Mouse (Mus musculus) v-Abl transformed pro-B cells (cell line): ENCODE measurements around the gene Cby1.
"Not testable (repeated sequence)": the region's sequence is repeated elsewhere in the genome, so short reads cannot be mapped to it uniquely, and the experiment has no call there.

Experiments
- in situ Hi-C, 2 experiments: fragments of 400-800 bp; cut with MboI; formaldehyde crosslinking; loops; one replicate each; pipeline ENCODE4 v1.15.1; 2025; ENCODE audit not compliant: unreplicated experiment in 2 of 2

Cby1 gene

DNA sequence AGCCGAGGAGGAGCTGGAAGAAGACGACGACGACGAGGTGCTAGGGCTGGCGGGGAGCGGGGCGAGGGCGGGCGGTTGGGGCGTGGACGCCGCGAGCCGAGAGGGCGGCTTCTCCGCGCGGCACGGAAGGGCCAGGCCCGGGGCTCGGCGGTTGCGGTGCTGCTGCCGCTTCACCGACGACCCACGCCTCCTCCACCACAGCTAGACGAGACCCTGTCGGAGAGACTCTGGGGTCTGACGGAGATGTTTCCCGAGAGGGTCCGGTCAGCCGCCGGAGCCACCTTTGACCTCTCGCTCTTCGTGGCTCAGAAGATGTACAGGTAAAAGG lies 11.9 kb downstream of the Cby1 start:
- in situ Hi-C loops: no loop called here

DNA sequence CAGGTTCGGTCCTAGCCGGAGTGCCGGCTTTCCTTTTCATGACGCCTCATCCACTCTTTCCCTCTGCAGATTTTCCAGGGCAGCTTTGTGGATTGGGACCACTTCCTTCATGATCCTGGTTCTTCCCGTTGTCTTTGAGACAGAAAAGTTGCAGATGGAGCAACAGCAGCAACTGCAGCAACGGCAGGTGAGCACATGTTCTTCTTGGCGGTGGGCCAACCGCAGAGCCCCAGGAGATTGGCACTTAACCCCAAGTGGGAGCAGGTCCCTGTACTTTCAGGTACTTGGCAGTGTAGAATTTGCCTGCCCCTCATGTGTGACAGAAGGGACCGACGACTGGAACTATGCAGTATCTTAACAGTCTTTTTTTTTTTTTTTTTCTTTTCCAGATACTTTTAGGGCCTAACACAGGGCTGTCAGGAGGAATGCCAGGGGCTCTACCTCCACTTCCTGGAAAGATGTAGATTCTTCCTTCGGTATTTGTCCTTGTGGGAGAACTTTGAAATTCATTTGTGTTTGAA lies 12.9 kb downstream of the Cby1 start:
- in situ Hi-C loops: not testable (repeated sequence)

DNA sequence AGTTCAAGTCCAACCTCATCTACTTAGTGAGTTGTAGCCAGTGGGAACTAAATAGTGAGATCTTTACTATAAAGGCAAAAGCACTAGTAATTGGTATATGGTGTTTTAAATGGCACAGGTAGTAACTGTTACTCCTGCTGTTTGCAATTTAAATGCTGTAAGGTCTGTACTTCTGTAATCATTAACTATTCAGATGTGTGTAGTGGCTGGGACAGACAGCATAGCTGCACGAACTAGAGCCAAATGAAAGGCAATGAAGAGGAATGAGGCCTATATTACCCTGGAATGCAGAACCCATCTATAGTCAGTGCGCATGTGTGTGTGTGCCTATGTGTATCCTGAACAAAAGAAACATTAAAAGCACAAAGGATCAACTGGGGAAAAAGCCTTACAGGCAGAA lies 18.9 kb downstream of the Cby1 start:
- in situ Hi-C loops: loop anchor here (25.0 kb wide), 1 partner anchor 791 kb away; the partner anchor contains the start of genes Gga1 (in 2 of the 2), Gm49510 (in 2 of the 2) and Sh3bp1 (in 2 of the 2)

DNA sequence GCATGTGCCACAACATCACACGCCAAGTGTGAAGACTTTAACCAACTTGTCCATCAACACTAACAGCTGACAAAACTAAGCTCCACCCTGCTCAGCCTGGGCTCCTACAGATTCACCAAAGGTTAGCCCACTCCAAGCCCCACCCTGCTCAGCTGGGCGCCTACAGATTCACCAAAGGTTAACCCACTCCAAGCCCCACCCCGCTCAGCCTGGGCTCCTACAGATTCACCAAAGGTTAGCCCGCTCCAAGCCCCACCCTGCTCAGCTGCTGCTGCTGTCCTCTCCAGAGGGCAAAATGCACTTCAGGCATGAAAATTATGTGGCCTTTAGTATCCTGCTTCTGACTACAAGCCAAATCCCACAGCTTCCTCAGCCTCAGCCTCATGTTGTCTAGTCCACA lies 23.0 kb downstream of the Cby1 start:
- in situ Hi-C loops: loop anchor here (25.0 kb wide), 1 partner anchor 795 kb away; the partner anchor contains the start of genes Gga1 (in 2 of the 2), Gm49510 (in 2 of the 2) and Sh3bp1 (in 2 of the 2)

DNA sequence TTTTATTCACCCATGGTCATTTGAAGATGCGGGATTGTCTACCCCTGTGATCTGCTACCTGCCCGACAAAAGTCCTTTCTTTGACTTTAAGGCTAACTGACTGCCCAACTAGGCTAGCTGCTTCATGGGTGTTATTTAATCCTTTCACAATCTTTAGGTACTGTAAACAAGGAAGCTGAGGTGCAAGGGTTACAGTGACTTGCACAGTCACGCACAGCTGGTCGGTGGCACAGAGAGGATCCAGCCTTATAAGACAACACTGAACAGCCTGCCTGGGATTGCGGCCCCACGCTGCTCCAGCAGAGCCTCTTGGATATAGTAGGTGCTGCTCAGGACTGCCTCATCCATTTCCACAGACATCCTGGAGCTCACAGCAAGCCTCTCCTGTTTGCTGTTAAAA lies 24.1 kb downstream of the Cby1 start:
- in situ Hi-C loops: loop anchor here (25.0 kb wide), 1 partner anchor 796 kb away; the partner anchor contains the start of genes Gga1 (in 2 of the 2), Gm49510 (in 2 of the 2) and Sh3bp1 (in 2 of the 2)

DNA sequence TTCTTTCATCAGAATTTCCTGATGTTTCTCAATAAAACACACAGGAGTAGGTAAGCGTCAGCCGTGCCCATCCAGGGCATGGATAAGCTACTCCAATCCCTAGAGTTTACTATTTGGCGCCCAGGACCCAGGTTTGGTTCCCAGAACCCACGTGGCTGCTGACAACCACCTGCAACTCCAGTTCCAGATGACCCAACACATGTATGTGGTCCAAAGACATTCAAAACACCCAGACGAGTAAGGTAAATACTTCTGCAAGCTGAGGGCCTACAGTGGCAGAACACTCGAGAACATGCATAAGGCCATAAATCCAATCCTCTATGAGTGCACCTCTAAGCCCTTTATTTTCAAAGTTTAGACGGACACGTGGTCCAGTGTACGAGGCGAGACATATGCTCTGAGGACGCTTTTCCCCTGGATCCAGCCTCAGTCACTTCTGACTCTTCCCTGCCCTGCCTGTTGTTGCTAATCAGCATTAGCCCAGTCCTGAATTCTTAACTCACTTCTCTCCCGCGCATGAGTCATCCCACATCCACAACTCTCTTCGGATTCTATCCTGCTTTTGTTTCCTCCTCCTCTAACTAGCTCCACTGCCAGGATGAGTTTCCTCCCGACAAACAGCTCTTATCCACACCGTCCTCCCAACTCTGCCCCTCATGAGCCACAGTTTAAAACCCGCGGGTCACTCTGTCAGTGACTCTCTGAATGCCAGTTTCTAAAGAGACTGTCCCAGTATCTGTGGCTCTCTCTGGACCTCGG lies 24.9 kb downstream of the Cby1 start:
- in situ Hi-C loops: loop anchor here (25.0 kb wide), 1 partner anchor 797 kb away; the partner anchor contains the start of genes Gga1 (in 2 of the 2), Gm49510 (in 2 of the 2) and Sh3bp1 (in 2 of the 2)

DNA sequence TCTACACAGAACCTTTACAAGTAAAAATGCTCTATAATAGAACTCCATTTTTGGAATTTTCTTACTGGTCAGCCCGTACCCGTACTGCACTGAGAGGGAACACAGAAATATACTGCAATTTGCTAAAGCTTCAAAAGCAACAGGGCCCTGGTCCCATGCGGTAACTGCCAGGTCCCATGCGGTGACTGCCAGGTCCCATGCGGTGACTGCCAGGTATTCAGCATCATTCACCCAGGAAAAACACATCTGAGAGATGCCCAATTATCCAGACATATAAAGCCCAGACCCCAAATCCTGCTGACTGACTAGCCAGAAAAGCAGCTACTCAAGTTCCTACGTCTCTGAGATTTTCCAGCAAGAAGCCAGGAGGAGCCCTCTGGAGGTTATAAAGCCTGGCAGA lies 25.6 kb downstream of the Cby1 start:
- in situ Hi-C loops: loop anchor here (25.0 kb wide), 1 partner anchor 797 kb away; the partner anchor contains the start of genes Gga1 (in 2 of the 2), Gm49510 (in 2 of the 2) and Sh3bp1 (in 2 of the 2)

DNA sequence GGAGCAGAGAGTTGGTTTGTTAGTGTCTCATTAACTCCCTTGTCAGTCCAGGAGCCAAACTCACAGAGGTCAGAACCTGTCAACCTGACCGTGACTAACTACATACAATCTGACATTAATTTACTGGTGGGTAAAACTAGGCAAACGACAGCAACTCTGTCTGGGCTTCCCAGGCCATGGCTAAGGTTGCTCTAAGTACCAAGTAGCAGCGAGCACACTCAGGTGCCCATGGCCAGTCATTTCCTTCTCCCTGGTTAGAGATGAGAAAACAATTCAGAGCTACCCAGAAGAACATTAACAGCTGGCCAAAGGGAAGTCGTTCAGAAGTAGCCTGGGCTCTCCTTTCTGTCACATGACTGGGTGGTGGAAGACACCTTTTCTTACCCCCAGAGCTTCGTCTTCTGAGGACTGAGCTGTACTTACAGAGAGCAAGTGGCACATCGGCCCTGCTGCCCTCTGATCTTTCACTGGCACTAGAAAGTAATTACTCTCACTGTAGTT lies 26.2 kb downstream of the Cby1 start:
- in situ Hi-C loops: loop anchor here (25.0 kb wide), 1 partner anchor 798 kb away; the partner anchor contains the start of genes Gga1 (in 2 of the 2), Gm49510 (in 2 of the 2) and Sh3bp1 (in 2 of the 2)

DNA sequence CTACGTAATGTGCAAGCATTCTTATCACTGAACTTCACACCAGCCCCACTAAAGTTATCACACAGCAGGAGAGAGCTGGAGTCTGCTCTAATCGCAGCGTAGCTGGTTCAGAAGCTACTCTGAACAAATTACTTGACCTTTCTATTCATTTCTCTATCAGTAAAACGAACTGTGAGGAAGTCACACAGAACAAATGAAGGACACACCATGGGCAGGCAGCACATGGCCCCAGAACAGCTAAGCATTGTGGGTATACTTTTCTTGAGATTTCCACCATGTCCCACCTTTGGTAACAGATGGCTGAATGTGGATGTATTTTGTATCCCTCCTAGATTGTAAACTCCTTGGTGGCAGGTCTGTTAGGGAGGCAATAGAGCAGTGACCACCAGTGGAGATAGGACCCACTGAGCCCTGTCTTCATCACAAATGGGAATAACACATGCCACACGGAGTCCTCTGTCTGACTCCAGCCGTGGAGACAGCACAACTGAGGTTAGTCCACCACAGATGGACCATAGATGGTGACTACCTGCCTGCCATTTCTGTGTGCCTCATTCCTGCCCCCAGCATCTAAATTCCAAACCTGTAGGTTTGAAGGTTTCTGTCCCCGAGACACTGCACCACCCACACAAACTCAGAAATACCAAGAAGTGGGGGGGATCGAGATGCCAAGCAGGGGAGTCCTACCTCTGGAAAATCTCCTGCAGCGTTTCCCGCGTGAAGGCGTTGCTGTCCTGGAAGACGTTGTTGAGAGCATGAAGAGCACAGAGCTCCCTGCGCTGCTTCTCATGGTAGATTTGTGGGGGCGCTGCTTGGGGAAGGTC lies 27.3 kb downstream of the Cby1 start:
- in situ Hi-C loops: loop anchor here (25.0 kb wide), 1 partner anchor 799 kb away; the partner anchor contains the start of genes Gga1 (in 2 of the 2), Gm49510 (in 2 of the 2) and Sh3bp1 (in 2 of the 2)

DNA sequence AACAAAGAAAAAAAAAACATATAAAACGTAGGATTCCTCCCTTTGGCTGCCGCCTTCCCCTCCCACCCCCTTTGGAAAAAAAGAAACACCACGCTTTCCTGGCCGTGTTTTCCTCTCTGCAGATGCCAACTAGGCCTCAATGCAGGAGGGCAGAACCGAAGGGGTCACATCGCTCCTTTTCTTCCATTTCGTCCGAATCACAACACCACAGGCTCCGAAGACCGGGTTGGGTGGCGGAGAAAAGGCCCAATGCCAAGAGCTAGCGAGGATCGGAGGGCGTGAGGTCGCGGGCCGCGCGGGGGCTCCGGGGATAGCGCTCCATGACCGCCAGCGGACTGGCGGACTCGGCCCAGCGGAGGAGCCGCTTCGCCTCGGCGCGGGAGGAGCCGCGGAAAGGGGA lies 28.2 kb downstream of the Cby1 start:
- in situ Hi-C loops: loop anchor here (25.0 kb wide), 1 partner anchor 800 kb away; the partner anchor contains the start of genes Gga1 (in 2 of the 2), Gm49510 (in 2 of the 2) and Sh3bp1 (in 2 of the 2)

DNA sequence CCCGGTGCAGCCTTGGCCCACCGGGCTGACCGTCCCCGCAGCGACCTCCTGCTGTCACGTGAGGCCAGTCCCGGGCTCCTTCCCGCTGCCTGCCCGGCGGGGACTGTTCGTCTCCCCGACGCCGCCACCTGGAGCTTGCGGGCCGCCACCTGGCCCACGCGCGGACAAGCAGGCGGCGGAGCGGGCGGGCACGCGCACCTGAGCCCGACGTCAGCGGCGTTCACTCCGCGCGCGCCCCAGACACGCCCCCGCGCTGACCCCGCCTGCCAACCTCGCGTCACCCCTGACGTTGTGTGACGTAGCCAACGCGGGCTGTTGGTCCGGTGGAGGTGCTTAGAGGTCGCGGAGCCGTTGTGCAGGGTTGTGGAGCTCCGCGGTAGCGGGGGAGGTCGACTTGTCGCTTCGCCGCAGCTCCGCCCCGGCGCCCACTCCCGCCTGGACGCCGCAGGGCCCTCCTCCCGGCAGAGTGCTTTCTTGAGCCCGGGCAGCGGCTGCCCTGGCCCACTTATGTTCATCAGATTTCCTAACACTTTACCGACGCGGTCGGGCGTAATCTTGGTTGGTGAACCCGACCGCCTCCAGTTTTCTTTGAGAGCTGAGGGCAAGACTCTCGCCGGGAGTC lies 28.8 kb downstream of the Cby1 start, which contains the start of gene Josd1:
Gene Josd1, minus strand, starts transcription at position 274 of the 622 bp plus-strand sequence.
- in situ Hi-C loops: loop anchor here (25.0 kb wide), 1 partner anchor 800 kb away; the partner anchor contains the start of genes Gga1 (in 2 of the 2), Gm49510 (in 2 of the 2) and Sh3bp1 (in 2 of the 2)

DNA sequence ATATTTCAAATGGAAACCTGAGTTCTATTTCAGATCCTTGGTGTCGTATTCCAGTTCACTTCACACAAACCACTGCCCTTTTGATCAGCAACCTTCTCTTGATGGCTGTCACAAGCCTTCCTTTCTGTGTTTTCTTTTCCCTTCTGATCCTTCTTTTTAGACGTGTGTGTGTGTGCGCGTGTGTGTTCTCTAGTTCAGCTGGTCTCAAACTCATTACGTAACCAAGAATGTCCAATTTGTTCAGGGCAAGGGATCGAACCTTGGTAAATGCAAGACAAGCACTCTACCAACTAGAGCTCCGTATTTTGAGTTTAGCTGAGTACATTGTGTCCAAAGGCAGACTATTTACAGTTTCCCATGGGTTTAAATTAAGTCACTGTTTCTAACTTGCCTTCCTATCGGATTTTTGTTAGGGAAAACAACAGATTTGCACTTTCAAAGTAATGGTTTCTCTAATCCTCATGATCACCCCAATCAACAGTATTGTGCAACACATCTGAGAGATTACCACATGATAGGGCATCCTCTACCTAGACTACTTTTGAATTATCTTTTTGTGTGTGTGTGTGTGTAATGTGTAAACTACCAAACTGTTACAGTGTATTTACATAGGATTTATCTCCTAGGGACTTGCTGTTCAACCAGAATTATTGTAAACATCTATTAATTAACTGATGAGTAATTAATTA lies 29.4 kb downstream of the Cby1 start:
- in situ Hi-C loops: loop anchor here (25.0 kb wide), 1 partner anchor 801 kb away; the partner anchor contains the start of genes Gga1 (in 2 of the 2), Gm49510 (in 2 of the 2) and Sh3bp1 (in 2 of the 2)

DNA sequence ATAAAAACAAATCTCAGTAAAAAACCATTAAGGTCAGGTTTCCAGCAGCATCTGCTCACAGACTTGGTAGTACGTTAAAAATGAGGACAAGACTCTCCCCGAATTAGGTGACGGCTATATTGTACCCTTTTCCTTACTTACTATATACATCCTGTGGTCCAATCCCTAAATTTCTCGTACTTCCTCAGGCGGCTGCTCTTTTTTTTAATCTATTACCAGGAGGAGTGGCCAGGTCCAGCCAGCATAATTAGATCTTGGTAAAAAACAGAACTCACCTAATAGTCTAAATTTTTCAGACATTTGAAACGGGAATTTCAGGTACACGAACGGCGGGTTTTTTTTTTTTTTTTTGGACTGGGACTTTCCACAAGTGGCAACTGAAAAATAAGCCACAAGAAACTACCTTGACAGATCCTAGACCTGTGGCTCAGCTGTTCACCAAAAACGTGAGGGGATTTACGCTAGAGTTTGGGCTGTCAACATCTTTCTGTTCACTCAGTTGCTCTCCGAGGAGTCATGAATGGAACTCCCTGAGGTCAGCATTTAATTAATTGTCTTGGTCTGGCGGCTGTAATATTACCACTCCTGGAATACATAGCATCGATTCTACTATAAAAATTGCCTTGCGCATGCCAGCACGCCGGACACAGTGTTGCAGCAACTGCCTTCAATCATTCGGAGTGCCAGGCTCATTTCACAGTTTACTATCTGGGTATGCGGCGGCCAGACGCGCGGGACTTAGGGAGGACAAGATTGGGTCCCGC lies 30.8 kb downstream of the Cby1 start:
- in situ Hi-C loops: loop anchor here (25.0 kb wide), 1 partner anchor 803 kb away; the partner anchor contains the start of genes Gga1 (in 2 of the 2), Gm49510 (in 2 of the 2) and Sh3bp1 (in 2 of the 2)

DNA sequence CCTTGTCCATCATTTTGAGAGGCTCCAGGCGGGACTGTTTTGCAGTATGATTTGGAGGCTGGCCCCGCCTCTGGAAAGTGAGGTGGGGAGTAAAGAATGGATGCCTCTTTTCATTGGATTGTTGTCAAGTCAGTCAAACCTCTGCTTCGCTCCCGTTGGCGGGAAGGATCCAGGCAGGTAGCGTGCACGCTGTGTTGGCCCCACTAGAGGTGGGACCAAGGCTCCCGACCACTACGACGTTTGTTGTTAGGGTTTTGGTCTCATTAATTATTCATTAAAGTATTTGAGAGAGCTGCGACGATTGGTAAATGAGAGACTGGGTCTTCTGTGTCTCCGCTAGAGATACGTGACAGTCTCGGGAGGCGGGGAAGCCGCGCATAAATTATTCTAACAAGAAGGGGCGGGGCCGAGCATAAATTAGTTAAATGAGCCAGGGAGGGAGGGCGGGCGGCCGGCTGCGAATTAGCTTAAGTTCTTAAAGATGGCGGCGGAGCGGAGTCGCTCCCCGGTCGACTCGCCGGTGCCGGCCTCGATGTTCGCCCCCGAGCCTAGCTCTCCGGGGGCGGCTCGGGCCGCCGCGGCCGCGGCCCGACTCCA lies 31.5 kb downstream of the Cby1 start, which contains the start of gene Gtpbp1:
Gene Gtpbp1, plus strand, starts transcription at position 420 of the 597 bp plus-strand sequence.
- in situ Hi-C loops: loop anchor here (25.0 kb wide), 1 partner anchor 803 kb away; the partner anchor contains the start of genes Gga1 (in 2 of the 2), Gm49510 (in 2 of the 2) and Sh3bp1 (in 2 of the 2)

DNA sequence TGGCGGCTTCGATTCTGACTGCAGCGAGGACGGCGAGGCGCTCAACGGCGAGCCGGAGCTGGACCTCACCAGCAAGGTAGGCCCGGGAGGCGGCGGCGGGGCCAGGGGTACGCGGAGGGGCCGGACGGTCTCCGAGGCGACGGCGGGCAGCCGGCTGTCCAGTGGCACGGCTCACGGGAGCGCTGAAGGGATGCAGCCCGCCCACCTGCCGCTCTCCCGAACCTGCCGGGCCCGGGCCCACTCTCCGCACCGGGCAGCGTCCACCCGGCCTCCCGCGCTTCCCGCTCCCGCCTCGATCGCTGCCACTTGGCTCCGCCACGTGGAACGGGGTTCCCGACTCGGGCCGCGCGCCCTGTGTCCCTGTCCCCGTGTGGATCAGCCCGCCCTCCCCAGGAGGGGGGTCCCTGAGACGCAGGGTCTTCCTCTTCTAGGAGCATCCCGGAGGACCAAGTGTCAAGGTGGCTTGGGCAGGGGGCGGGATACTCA lies 32.1 kb downstream of the Cby1 start:
- in situ Hi-C loops: loop anchor here (25.0 kb wide), 1 partner anchor 804 kb away; the partner anchor contains the start of genes Gga1 (in 2 of the 2), Gm49510 (in 2 of the 2) and Sh3bp1 (in 2 of the 2)

DNA sequence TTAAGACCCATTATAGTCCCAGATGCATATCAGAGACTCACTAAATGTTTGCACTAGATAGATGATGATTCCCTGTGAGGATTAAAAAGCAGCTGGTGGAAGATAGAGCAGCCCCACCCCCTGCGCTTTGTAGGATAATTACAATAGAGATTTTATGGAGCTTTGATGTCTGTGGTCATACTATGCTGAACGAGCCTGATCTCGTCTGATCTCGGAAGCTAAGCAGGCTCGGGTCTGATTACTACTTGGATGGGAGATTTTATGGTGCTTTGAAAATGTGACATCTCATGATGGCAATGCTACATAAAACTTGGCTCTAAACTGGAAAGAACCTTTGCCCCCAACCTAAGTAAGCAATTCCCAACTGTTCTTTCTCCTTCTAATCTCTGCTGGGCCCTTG lies 33.3 kb downstream of the Cby1 start:
- in situ Hi-C loops: loop anchor here (25.0 kb wide), 1 partner anchor 805 kb away; the partner anchor contains the start of genes Gga1 (in 2 of the 2), Gm49510 (in 2 of the 2) and Sh3bp1 (in 2 of the 2)

DNA sequence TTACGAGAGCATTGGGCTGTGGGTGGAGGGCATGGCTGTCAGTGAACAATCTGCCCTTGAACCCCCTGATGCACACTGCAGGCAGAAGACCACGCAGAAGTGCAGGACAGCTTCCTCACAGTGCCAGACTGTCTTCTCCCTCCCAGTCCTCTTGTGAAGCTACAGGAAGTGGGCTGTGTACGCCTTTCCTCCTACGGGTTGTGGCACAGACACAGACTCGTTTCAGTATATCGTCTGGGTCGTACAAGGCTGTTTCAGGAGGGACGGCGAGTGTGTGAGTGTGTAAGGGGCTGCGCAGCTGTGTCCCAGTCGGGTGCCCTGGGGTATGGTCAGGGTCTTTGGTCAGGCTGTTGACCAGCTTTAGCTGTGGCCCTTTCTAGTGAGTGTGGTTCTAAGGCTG lies 34.7 kb downstream of the Cby1 start:
- in situ Hi-C loops: loop anchor here (25.0 kb wide), 1 partner anchor 806 kb away; the partner anchor contains the start of genes Gga1 (in 2 of the 2), Gm49510 (in 2 of the 2) and Sh3bp1 (in 2 of the 2)
